In the genomic region with DNA sequence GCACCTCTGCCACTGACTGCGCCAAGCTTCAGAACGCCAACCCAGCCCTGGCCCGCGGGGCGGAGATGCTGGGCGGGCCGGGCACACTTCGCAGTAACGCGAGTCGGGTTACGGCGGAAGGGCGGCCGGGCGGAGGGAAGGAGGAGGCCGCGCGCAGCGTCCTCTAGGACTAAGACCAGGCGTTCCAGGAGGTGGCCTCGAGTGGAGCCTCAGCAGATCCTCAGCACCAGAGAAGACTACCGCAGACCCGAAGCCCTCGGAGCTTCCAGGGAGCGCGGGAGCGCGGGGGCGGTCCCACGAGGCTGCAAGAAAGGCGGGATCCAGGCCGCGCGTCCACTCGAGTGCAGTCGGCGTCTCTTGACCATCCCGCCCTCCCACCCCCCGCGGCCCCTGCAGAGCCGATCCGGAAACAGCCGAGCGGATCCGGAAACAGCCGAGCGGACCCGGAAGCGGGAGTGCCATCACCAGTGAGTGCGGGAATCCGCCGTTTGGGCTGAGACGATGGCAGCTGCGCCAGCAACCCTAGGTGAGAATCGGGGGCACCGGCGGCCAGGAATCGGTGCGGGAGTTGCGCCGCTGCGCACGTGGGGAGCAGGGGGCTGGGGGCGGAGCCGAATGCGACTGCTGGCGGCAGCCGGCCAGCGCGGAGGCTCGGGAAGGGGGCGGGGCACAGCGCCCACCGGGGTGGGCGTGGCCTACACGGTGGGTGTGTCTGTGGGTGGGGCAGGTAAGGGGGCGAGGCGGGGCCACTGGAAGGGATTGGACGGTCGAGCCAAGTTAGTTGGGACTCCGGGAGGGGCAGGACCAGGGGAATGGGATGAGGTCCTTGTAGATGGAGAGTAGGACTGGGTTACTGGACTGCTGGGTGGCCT, we compare ENCODE assay signal across 8 mouse cellular contexts. TPM values are rescaled to one million over a fixed set of nuclear protein-coding genes. Genes with fewer than 3 reads are reported as not detected.
DNase-seq lines count a peak whose midpoint lies in the region; ATAC-seq and TF ChIP-seq lines count a peak whose summit lies in the region.

Gene Rabep2 (plus strand): TSS at position 129 of the 872 bp plus-strand sequence.

- H3K4me1 ChIP-seq in forebrain, embryonic 10.5 days: peaks cover 32% of the 10 kb centered on the region
- peaks cover 21% of the 10 kb centered on the region for H3K4me1 ChIP-seq in heart, embryonic 15.5 days (replicated peaks)
- H3K4me1 ChIP-seq in liver, embryonic 14.5 days (replicated peaks; ENCODE audit: control insufficient read depth in 2 of 2, insufficient read depth in 2 of 2, low read length in 1 of 2): peaks cover 7 to 13% of the 10 kb centered on the region in 2 experiments
- H3K4me1 ChIP-seq in neural tube, embryonic 11.5 days (ENCODE audit: control insufficient read depth, insufficient read depth, low read length): peaks cover 7% of the 10 kb centered on the region; the same call in 1 of the 2 replicates
- peaks cover 5% of the 10 kb centered on the region; the same call in 1 of the 2 replicates for H3K4me1 ChIP-seq in stomach, postnatal 0 days (replicated peaks; ENCODE audit: control insufficient read depth, insufficient read depth)

- H3K36me3 ChIP-seq in forebrain, embryonic 10.5 days (replicated peaks): peaks cover 13% of the 10 kb centered on the region; the same call in 1 of the 2 replicates
- peaks cover 13% of the 10 kb centered on the region for H3K36me3 ChIP-seq in heart, embryonic 15.5 days
- no peaks in the 10 kb centered on the region for H3K36me3 ChIP-seq in liver, embryonic 14.5 days (replicated peaks; ENCODE audit: control insufficient read depth, insufficient read depth, low read depth)
- no peaks in the 10 kb centered on the region for H3K36me3 ChIP-seq in neural tube, embryonic 11.5 days (ENCODE audit: control insufficient read depth, insufficient read depth, low read length)
- peaks cover 3% of the 10 kb centered on the region; the same call in 1 of the 2 replicates for H3K36me3 ChIP-seq in stomach, postnatal 0 days (ENCODE audit: control insufficient read depth, insufficient read depth, low read length)

- H3K27ac ChIP-seq in forebrain, embryonic 10.5 days: peak within 1 kb of the TSS; percentile 95
- peak within 1 kb of the TSS; percentile 92 for H3K27ac ChIP-seq in heart, embryonic 15.5 days
- H3K27ac ChIP-seq in liver, embryonic 14.5 days: peak within 1 kb of the TSS; percentile 47
- peak within 1 kb of the TSS; percentile 89 for H3K27ac ChIP-seq in neural tube, embryonic 11.5 days (ENCODE audit: low read depth, low read length)
- H3K27ac ChIP-seq in stomach, postnatal 0 days (replicated peaks): peak within 1 kb of the TSS; percentile 97

- TF ChIP-seq CTCF in liver, embryonic 14.5 days (IDR thresholded peaks at IDR 0.05; ENCODE audit: low read depth): no peak
- TF ChIP-seq CTCF in stomach, postnatal 0 days (IDR thresholded peaks at IDR 0.05; ENCODE audit: low read depth): peak; percentile 8; the same call in 1 of the 2 replicates

- no peaks in the 10 kb centered on the region for H3K27me3 ChIP-seq in forebrain, embryonic 10.5 days (ENCODE audit: poor library complexity, severe bottlenecking)
- H3K27me3 ChIP-seq in heart, embryonic 15.5 days: no peaks in the 10 kb centered on the region
- no peaks in the 10 kb centered on the region for H3K27me3 ChIP-seq in liver, embryonic 14.5 days (ENCODE audit: control insufficient read depth, insufficient read depth, low read length)
- no peaks in the 10 kb centered on the region for H3K27me3 ChIP-seq in neural tube, embryonic 11.5 days (ENCODE audit: control insufficient read depth, insufficient read depth, low read length)
- no peaks in the 10 kb centered on the region for H3K27me3 ChIP-seq in stomach, postnatal 0 days (ENCODE audit: control insufficient read depth, insufficient read depth, low read length)

- H3K4me2 ChIP-seq in heart, embryonic 15.5 days: peak within 1 kb of the TSS; percentile 95
- peak within 1 kb of the TSS; percentile 96 for H3K4me2 ChIP-seq in liver, embryonic 14.5 days (ENCODE audit: low read depth)
- H3K4me2 ChIP-seq in neural tube, embryonic 11.5 days (ENCODE audit: low read depth): peak within 1 kb of the TSS; percentile 88
- peak within 1 kb of the TSS; percentile 74 for H3K4me2 ChIP-seq in stomach, postnatal 0 days (replicated peaks; ENCODE audit: low read depth)

- H3K4me3 ChIP-seq in forebrain, embryonic 10.5 days: peak within 1 kb of the TSS; percentile 81
- peak within 1 kb of the TSS; percentile 75 for H3K4me3 ChIP-seq in heart, embryonic 15.5 days
- H3K4me3 ChIP-seq in liver, embryonic 14.5 days (ENCODE audit: insufficient read depth in 1 of 2, low read depth in 2 of 2, low read length in 2 of 2): peak within 1 kb of the TSS; percentile 70 to 71
- H3K4me3 ChIP-seq in neural tube, embryonic 11.5 days (ENCODE audit: low read depth, low read length): peak within 1 kb of the TSS; percentile 81
- H3K4me3 ChIP-seq in stomach, postnatal 0 days (ENCODE audit: low read depth, low read length): peak within 1 kb of the TSS; percentile 69

- WGBS in forebrain, embryonic 10.5 days: under 1% methylated on average over 76 of the region's 82 CpGs
- under 1% methylated on average over 75 of the region's 82 CpGs for WGBS in heart, embryonic 15.5 days
- under 1% methylated on average over 82 of the region's 82 CpGs for WGBS in liver, embryonic 14.5 days (ENCODE audit: insufficient replicate concordance)
- under 1% methylated on average over 77 of the region's 82 CpGs for WGBS in neural tube, embryonic 11.5 days
- WGBS in stomach, postnatal 0 days: under 1% methylated on average over 79 of the region's 82 CpGs

- no peaks in the 10 kb centered on the region; the same call in 1 of the 2 replicates for H3K9me3 ChIP-seq in forebrain, embryonic 10.5 days
- H3K9me3 ChIP-seq in heart, embryonic 15.5 days (replicated peaks): no peaks in the 10 kb centered on the region
- no peaks in the 10 kb centered on the region for H3K9me3 ChIP-seq in liver, embryonic 14.5 days (ENCODE audit: control insufficient read depth, low read length)
- H3K9me3 ChIP-seq in neural tube, embryonic 11.5 days (ENCODE audit: control insufficient read depth, low read length): no peaks in the 10 kb centered on the region
- H3K9me3 ChIP-seq in stomach, postnatal 0 days (ENCODE audit: control insufficient read depth, low read length): no peaks in the 10 kb centered on the region

- peak; percentile 77 for ATAC-seq in CD4-positive, CD25-positive, alpha-beta regulatory T cell, adult 4 months
- ATAC-seq in heart, embryonic 15.5 days (replicated peaks; ENCODE audit: insufficient number of reproducible peaks, insufficient read depth, low FRiP score, low read depth): peak; percentile 91
- ATAC-seq in liver, embryonic 14.5 days (ENCODE audit: insufficient read depth): peak; percentile 85
- peak; percentile 92 for ATAC-seq in neural tube, embryonic 11.5 days (ENCODE audit: insufficient read depth, low FRiP score, low TSS enrichment)
- ATAC-seq in stomach, postnatal 0 days (ENCODE audit: low FRiP score, low TSS enrichment): peak; percentile 93

- peak within 1 kb of the TSS; percentile 84 for H3K9ac ChIP-seq in heart, embryonic 15.5 days
- peak within 1 kb of the TSS; percentile 72 for H3K9ac ChIP-seq in liver, embryonic 14.5 days (replicated peaks)
- H3K9ac ChIP-seq in neural tube, embryonic 11.5 days (ENCODE audit: low read length): peak within 1 kb of the TSS; percentile 88
- peak within 1 kb of the TSS; percentile 76 for H3K9ac ChIP-seq in stomach, postnatal 0 days (ENCODE audit: low read length)

- DNase-seq in c-Kit-negative CD71-positive TER-119-positive erythroid progenitor cells, embryonic 14.5 days (ENCODE audit: low read depth, low spot score): peak; percentile 56
- DNase-seq in forebrain, embryonic 10.5 days (ENCODE audit: extremely low spot score, low spot score): peak; percentile 98
- peak; percentile 97 to 99 for DNase-seq in kidney, postnatal 25 days
- peak; percentile 60 to 62 (median 61) for DNase-seq in liver, embryonic 14.5 days (ENCODE audit: low read depth in 3 of 3, low spot score in 3 of 3)
- peak; percentile 95 for DNase-seq in neural tube, embryonic 11.5 days (ENCODE audit: low spot score)
- peak; percentile 94 for DNase-seq in stomach, postnatal 0 days (ENCODE audit: low spot score)

- TF ChIP-seq EP300 in liver, embryonic 14.5 days (IDR thresholded peaks at IDR 0.05; ENCODE audit: low read depth): no peak
- TF ChIP-seq EP300 in stomach, postnatal 0 days (optimal IDR thresholded peaks at IDR 0.05): peak; percentile 27

RNA-seq across cellular contexts. Expression of gene Rabep2, which starts in this region (rescaled TPM):
- polyA plus RNA-seq in CD4-positive, CD25-positive, alpha-beta regulatory T cell, adult 4 months (2017; shearing (Covaris generic)): 10 to 100 TPM; 31.9 to 68.2 TPM
- 24.8 and 25.5 TPM in 2 replicates for polyA plus RNA-seq in forebrain, embryonic 10.5 days (2016; fragmentation: Nextera tagmentation; extraction: Ambion mirVana)
- 16.3 and 22.8 TPM in 2 replicates for polyA plus RNA-seq in heart, embryonic 15.5 days (2015; fragmentation: Nextera tagmentation; extraction: Ambion mirVana)
- polyA plus RNA-seq in liver, embryonic 14.5 days (2012; rRNA removed): 3.4 and 4.4 TPM in 2 replicates
- 3.1 and 4.6 TPM in 2 replicates for polyA plus RNA-seq in liver, embryonic 14.5 days (2014; fragmentation: Nextera tagmentation; extraction: Ambion mirVana)
- 21.4 and 23.2 TPM in 2 replicates for polyA plus RNA-seq in neural tube, embryonic 11.5 days (2014; fragmentation: Nextera tagmentation; extraction: Ambion mirVana)
- polyA plus RNA-seq in stomach, postnatal 0 days (2015; fragmentation: Nextera tagmentation; extraction: Ambion mirVana): 19.4 and 20.7 TPM in 2 replicates

Comparison
In these comparisons a context has a peak if more than half of its experiments do, and no peak if none do; other contexts are left out.
1. Peak in every context shown above with its lines: DNase-seq, ATAC-seq, H3K4me3 ChIP-seq and H3K27ac ChIP-seq.
2. H3K27ac ChIP-seq: peak in every context shown above with its lines; median percentile 97 in stomach, postnatal 0 days; 95 in forebrain, embryonic 10.5 days; 92 in heart, embryonic 15.5 days; 89 in neural tube, embryonic 11.5 days; 47 in liver, embryonic 14.5 days.